ENCODE assay signal across 8 mouse cellular contexts in the genomic region with DNA sequence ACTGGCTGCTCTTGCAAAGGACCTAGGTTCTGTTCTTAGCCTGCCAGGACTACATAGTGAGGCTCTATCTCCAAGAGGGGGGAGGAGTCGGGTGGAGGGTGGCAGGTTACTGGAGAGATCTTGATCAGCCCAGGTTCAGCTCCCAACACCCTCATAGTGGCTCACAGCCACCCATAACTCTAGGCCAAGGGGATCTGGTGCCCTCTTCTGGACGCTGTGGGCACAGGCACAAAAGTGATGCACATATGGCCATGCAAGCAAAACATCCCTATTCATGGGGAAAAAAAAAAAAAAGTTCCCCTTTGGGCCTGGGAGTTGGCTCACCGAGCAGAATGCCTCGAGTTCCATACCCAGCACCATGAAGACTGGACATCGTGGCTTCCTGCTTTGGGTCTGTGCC. TPM values are rescaled to one million over a fixed set of nuclear protein-coding genes. Genes with fewer than 3 reads are reported as not detected.
DNase-seq lines count a peak whose midpoint lies in the region; ATAC-seq and TF ChIP-seq lines count a peak whose summit lies in the region.
"Had no signal": no experiment of that assay in that cellular context is flagged by ENCODE, and none has a peak within 500 bp of the region (broad histone marks: within the 10 kb centered on the region; RNA-seq: fewer than 3 reads in every experiment).

No protein-coding gene starts in this region.

- H3K9ac ChIP-seq in kidney, postnatal 0 days (ENCODE audit: low read depth, low read length), result no peak overlapping the region
- no peak overlapping the region for H3K9ac ChIP-seq in kidney, embryonic 15.5 days

- no peak overlapping the region for H3K27ac ChIP-seq in kidney, postnatal 0 days
- H3K27ac ChIP-seq in kidney, embryonic 15.5 days, result no peak overlapping the region
- H3K27ac ChIP-seq in bone marrow macrophage, adult 2 months (ENCODE audit: insufficient read depth, low read depth, low read length), result no peak overlapping the region

- peak; percentile 27 for DNase-seq in kidney, postnatal 0 days (ENCODE audit: low spot score)
- DNase-seq in ES-CJ7 (ENCODE audit: low read depth, low spot score), result peak; percentile 88
- no peak for DNase-seq in urinary bladder, adult 2 months (ENCODE audit: low spot score)
- DNase-seq in urinary bladder, postnatal 36 days (ENCODE audit: low spot score in 2 of 2), result no peak

- TF ChIP-seq CTCF in kidney, postnatal 0 days (IDR thresholded peaks at IDR 0.05; ENCODE audit: low read depth), result peak; percentile 66
- peak; percentile 79 for TF ChIP-seq CTCF in bone marrow macrophage, adult 2 months (IDR thresholded peaks at IDR 0.05; ENCODE audit: low read depth, low read length)

- no peak overlapping the region for H3K4me2 ChIP-seq in kidney, postnatal 0 days (ENCODE audit: low read length)
- no peak overlapping the region for H3K4me2 ChIP-seq in kidney, embryonic 15.5 days

- ATAC-seq in kidney, postnatal 0 days (replicated peaks; ENCODE audit: low FRiP score, low read depth), result no peak
- ATAC-seq in kidney, embryonic 15.5 days (replicated peaks; ENCODE audit: low FRiP score), result no peak
- ATAC-seq in megakaryocyte-erythroid progenitor cell, adult 5-6 weeks (replicated peaks; ENCODE audit: low FRiP score, low TSS enrichment, poor library complexity, severe bottlenecking), result peak; percentile 35

- H3K9me3 ChIP-seq in kidney, postnatal 0 days (replicated peaks; ENCODE audit: low read length), result no peaks in the 10 kb centered on the region
- H3K9me3 ChIP-seq in kidney, embryonic 15.5 days (replicated peaks), result no peaks in the 10 kb centered on the region

- 44% methylated on average over 5 of the region's 5 CpGs for WGBS in kidney, postnatal 0 days
- 45% methylated on average over 5 of the region's 5 CpGs for WGBS in kidney, embryonic 15.5 days

- peaks cover 9% of the 10 kb centered on the region for H3K4me1 ChIP-seq in kidney, postnatal 0 days (replicated peaks; ENCODE audit: insufficient read depth, low read length)
- peaks cover 35% of the 10 kb centered on the region for H3K4me1 ChIP-seq in kidney, embryonic 15.5 days
- peaks cover 12% of the 10 kb centered on the region for H3K4me1 ChIP-seq in bone marrow macrophage, adult 2 months (ENCODE audit: control insufficient read depth, insufficient read depth, low read length)

- H3K36me3 ChIP-seq in kidney, postnatal 0 days (ENCODE audit: insufficient read depth, low read length), result peaks cover 18% of the 10 kb centered on the region
- H3K36me3 ChIP-seq in kidney, embryonic 15.5 days, result peaks cover 23% of the 10 kb centered on the region

- no peak for TF ChIP-seq POLR2A in bone marrow macrophage, adult 2 months (IDR thresholded peaks at IDR 0.05; ENCODE audit: borderline replicate concordance, low read depth, low read length)

- no peaks in the 10 kb centered on the region for H3K27me3 ChIP-seq in kidney, postnatal 0 days (ENCODE audit: insufficient read depth, low read length)
- H3K27me3 ChIP-seq in kidney, embryonic 15.5 days, result no peaks in the 10 kb centered on the region

- no peak overlapping the region for H3K4me3 ChIP-seq in kidney, postnatal 0 days (replicated peaks; ENCODE audit: low read depth, low read length)
- H3K4me3 ChIP-seq in kidney, embryonic 15.5 days (replicated peaks), result no peak overlapping the region
- no peak overlapping the region for H3K4me3 ChIP-seq in bone marrow macrophage, adult 2 months (ENCODE audit: insufficient read depth, low read length)

RNA-seq across cellular contexts. Expression of a gene that starts 0.8 kb away (rescaled TPM):
- polyA plus RNA-seq in kidney, postnatal 0 days (2015; fragmentation: Nextera tagmentation; extraction: Ambion mirVana), result 26.1 and 26.9 TPM in 2 replicates
- 35.5 and 38.3 TPM in 2 replicates for polyA plus RNA-seq in kidney, embryonic 15.5 days (2015; fragmentation: Nextera tagmentation; extraction: Ambion mirVana)
- polyA plus RNA-seq in bone marrow macrophage, adult 2 months (2012; ENCODE audit: insufficient read depth, insufficient read length, missing spikeins), result 19.2 and 19.6 TPM in 2 replicates
- total RNA-seq in megakaryocyte-erythroid progenitor cell, adult 5-6 weeks (2014; fragmentation: Nextera tagmentation), result 30.1 and 31.3 TPM in 2 replicates
- total RNA-seq in megakaryocyte-erythroid progenitor cell, adult 5-6 weeks (2017), result 16.2 and 37.6 TPM in 2 replicates
- 26.0 and 27.0 TPM in 2 replicates for polyA plus RNA-seq in urinary bladder, adult 2 months (2012; rRNA removed)

RNA-seq across cellular contexts. Expression of a gene that starts 5.5 kb away (rescaled TPM):
- 5.8 and 6.9 TPM in 2 replicates for polyA plus RNA-seq in kidney, postnatal 0 days (2015; fragmentation: Nextera tagmentation; extraction: Ambion mirVana)
- 10.6 and 10.9 TPM in 2 replicates for polyA plus RNA-seq in kidney, embryonic 15.5 days (2015; fragmentation: Nextera tagmentation; extraction: Ambion mirVana)
- 0.63 TPM in 1 of 2 replicates, not detected in the other for polyA plus RNA-seq in bone marrow macrophage, adult 2 months (2012; ENCODE audit: insufficient read depth, insufficient read length, missing spikeins)
- not detected in 2 replicates for total RNA-seq in megakaryocyte-erythroid progenitor cell, adult 5-6 weeks (2014; fragmentation: Nextera tagmentation)
- not detected in 2 replicates for total RNA-seq in megakaryocyte-erythroid progenitor cell, adult 5-6 weeks (2017)
- 16.4 and 21.9 TPM in 2 replicates for polyA plus RNA-seq in urinary bladder, adult 2 months (2012; rRNA removed)
- polyA plus RNA-seq: erythroblast, embryonic 14.5 days had no signal

RNA-seq across cellular contexts. Expression of a gene that starts 21.7 kb away (rescaled TPM):
- 77.4 and 81.4 TPM in 2 replicates for polyA plus RNA-seq in kidney, postnatal 0 days (2015; fragmentation: Nextera tagmentation; extraction: Ambion mirVana)
- 82.6 and 96.6 TPM in 2 replicates for polyA plus RNA-seq in kidney, embryonic 15.5 days (2015; fragmentation: Nextera tagmentation; extraction: Ambion mirVana)
- 7.4 and 9.3 TPM in 2 replicates for polyA plus RNA-seq in bone marrow macrophage, adult 2 months (2012; ENCODE audit: insufficient read depth, insufficient read length, missing spikeins)
- 23.7 and 36.8 TPM in 2 replicates for total RNA-seq in megakaryocyte-erythroid progenitor cell, adult 5-6 weeks (2014; fragmentation: Nextera tagmentation)
- total RNA-seq in megakaryocyte-erythroid progenitor cell, adult 5-6 weeks (2017), result 9.8 and 14.7 TPM in 2 replicates
- 32.8 and 44.1 TPM in 2 replicates for polyA plus RNA-seq in urinary bladder, adult 2 months (2012; rRNA removed)

RNA-seq across cellular contexts. Expression of a gene that starts 25.9 kb away (rescaled TPM):
- polyA plus RNA-seq in kidney, postnatal 0 days (2015; fragmentation: Nextera tagmentation; extraction: Ambion mirVana), result 4.6 TPM in 2 replicates
- polyA plus RNA-seq in kidney, embryonic 15.5 days (2015; fragmentation: Nextera tagmentation; extraction: Ambion mirVana), result 3.5 TPM in 2 replicates
- polyA plus RNA-seq in bone marrow macrophage, adult 2 months (2012; ENCODE audit: insufficient read depth, insufficient read length, missing spikeins), result not detected in 2 replicates
- total RNA-seq in megakaryocyte-erythroid progenitor cell, adult 5-6 weeks (2014; fragmentation: Nextera tagmentation), result 0.54 and 1.2 TPM in 2 replicates
- total RNA-seq in megakaryocyte-erythroid progenitor cell, adult 5-6 weeks (2017), result not detected in 2 replicates
- polyA plus RNA-seq in urinary bladder, adult 2 months (2012; rRNA removed), result 1.5 TPM in 2 replicates
- polyA plus RNA-seq: erythroblast, embryonic 14.5 days had no signal

Comparison
In these comparisons a context has a peak if more than half of its experiments do, and no peak if none do; other contexts are left out.
1. DNase-seq: peak in kidney, postnatal 0 days (single experiment) and ES-CJ7 (single experiment); none in urinary bladder, adult 2 months (single experiment) and urinary bladder, postnatal 36 days (0 of 2).